Mouse (Mus musculus): Measurements from ENCODE around the gene Slc5a12.

The Slc5a12 gene

DNA sequence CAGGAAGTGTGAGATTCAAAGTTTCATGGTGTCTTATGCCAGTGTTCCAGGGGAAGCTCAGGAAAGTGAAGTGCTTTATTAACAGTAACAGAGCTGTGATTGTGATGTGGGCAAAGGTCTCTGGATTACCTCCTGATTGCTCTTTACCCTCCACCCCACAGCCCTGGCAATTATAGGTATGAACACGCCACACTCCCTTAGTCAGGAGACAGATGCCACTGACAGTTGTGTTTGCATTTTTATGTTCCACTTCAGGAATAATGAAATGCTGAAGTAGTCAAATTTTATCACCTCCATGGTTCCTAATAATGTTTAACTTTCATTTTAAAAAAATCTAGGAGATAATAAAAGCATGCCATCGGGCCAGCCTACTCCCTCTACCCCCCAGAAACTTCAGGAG, at the start of gene Slc5a12:
Gene Slc5a12 (plus strand): TSS at position 367 of the 400 bp plus-strand sequence.
- no peak for DNase-seq (ENCODE audit: low read depth in 1 of 2, low spot score in 2 of 2)

DNA sequence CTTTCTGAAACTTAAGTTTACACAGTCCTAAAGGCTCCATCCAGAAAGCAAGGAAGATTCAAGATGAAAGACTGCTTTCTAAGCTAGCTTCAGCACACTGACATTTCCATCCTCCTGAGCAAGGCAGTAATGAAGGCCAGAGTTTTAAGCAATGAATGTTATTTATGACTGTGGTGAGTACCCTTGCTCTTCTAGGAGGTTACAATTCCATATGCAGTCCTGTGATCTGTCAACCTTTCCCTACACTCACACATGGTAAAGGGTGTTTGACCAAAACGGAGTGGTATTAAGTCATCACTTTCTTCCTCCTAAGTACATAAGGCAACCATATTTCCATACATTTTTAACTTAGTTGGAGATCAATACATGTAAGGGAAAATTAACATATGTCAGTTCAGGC, 41.0 kb upstream of the Slc5a12 start:
- no peak for DNase-seq (ENCODE audit: low read depth in 1 of 2, low spot score in 2 of 2)

DNA sequence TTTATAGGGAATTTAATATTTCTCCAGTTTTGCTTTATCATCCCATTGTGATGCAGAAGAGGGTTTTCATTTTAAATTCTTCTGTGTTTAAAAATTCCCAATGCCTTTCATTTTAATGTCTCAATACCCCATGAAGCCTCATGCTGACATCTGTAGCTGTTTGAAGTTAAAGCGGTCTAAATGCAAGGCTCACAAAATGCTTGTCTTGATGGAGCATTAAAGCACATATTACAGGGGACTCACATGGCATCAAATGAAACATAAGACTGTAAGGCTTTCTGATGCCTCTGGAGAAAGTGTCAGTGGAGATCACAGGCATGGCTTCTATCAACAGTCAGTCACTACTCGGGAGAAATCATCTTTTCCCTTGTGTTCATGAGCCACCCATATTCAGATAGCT, 34.5 kb upstream of the Slc5a12 start:
- DNase-seq (ENCODE audit: low read depth in 1 of 2, low spot score in 2 of 2): no peak

DNA sequence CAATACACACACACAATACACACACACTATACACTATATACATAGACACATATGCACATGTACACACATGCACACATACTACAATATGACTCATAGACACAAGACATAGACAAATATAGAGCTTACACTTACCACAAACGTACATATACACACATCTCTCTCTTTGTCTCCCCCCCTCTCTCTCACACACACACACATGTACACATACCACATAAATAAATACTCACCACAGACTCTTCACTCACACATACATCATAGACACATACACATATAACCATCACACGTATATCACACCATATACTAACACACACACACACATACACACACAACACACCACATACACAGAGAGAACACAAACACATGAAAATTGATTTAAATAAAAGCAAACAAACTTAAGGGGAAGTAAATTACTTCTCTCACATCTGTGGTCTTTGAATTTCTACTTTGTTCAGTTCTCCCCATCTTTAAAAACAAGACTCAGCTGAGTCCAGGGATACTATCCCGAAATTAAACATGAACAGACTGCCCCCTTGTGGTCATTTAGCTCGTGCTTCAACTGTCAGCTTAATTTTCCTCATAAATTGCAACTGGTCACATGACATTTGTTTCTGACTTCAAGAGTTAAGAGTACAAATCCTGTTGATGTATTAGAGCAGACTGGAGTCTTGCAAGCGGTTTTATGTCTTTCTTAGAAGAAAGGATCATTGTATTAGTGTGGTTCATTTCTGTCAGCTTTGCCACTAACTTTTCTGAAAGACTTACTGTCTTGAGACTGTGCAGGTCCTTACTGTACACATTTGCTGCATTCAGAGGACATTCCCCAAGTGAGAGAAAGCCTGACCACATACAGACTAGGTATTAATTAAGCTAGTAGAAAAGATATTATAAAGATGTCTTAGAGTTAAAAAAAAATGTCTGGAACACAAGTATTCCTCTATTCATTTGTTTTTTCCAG, 32.1 kb upstream of the Slc5a12 start:
- no peak for DNase-seq (ENCODE audit: low read depth in 1 of 2, low spot score in 2 of 2)

DNA sequence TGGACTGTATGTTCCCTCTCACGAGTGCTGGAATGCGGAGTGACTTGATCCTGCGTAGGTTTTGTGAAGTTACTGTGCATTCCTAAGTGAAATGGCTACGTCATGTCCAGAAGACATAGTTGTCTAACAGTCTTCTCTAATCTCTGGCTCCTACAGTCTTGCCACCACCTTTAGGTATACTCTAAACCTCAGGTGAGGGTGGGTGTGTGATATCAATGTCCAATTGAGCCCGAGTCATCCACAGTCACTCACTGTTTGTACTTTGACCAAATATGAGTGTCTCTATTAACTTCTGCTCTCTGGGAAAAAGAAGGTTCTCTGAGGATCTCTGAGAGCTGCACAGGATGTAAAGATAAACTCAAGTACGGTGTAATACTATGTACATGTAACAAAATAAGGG, 10.4 kb upstream of the Slc5a12 start:
- DNase-seq (ENCODE audit: low read depth in 1 of 2, low spot score in 2 of 2): no peak

- DNase-seq (ENCODE audit: low read depth in 1 of 2, low spot score in 2 of 2): no peak
These were observed 7.1 kb upstream of the Slc5a12 start for GRCm38 (mm10) chr2:110590007-110590406.

GRCm38 (mm10) chr2:110592276-110592675, 4.8 kb upstream of the Slc5a12 start:
- no peak for DNase-seq (ENCODE audit: low read depth in 1 of 2, low spot score in 2 of 2)

GRCm38 (mm10) chr2:110644358-110644757, 47.3 kb downstream of the Slc5a12 start:
- no peak for DNase-seq (ENCODE audit: low read depth in 1 of 2, low spot score in 2 of 2)

DNA sequence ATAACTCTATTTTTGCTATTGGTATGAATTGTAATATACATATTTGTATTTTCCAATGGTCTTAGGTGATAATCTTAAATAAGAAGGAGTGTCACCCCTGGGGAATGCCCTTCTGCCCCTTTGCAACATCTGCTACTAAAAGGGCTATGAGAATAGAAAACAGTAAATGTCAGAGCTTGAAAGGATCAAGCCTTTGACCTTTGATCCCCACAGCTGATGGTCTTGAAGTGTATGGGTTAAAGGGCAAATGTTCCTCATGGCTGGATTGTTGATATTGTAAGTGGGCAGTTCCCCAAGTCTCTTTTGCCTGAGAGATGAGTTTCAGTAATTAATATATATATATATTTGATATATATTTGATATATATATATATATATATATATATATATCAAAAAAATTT, 47.7 kb downstream of the Slc5a12 start:
- DNase-seq (ENCODE audit: low read depth in 1 of 2, low spot score in 2 of 2): no peak

DNA sequence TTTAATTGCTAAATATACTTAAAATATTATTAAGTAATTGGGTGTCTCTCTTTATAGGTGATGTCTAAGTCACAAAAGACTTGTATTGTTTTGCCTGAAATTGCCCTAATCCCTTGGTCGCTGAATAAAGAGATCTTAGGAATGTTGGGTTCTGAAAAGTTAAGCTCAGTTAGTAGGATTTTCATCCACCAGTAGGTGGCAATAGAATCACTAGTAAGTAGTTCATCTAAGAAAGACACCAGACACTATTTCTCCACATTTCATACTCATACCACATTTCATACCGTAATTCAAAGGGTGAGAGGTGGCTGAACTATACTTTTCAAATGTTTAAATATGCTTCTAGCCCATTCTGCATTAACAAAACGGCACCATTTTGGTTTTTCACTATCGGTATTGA, 66.2 kb downstream of the Slc5a12 start:
- DNase-seq (ENCODE audit: low read depth in 1 of 2, low spot score in 2 of 2): no peak

DNA sequence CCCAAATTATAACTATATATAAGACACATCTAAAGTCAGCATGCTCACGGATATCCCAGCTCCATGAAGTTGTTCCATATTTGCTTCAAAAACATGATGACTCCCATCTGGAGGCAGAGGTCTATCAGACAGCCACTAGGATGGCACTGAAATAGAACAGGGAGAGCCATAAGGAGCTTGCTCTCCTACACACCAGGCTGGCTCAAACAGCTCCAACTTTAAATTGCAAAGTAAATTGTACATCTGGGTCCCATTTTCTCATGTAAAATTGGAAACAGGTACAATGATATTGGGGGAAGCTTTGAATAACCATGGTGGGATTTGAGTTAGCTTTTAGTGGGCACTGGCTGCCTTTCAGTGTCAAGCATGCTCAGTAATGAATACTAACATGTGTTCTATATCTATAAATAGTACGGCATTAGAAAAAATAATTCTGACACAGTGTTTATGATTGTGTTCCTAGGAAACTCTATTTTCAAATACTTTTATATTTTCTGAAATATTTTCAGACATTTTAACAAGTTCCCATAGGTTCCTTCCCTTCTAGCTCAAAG, 74.0 kb downstream of the Slc5a12 start:
- no peak for DNase-seq (ENCODE audit: low read depth in 1 of 2, low spot score in 2 of 2)

Data from monocyte, adult 2 months (primary cell).